Mouse (Mus musculus): Measurements from ENCODE around the gene Cfap46. TPM values are rescaled to one million over a fixed set of nuclear protein-coding genes. Genes with fewer than 3 reads are reported as not detected.

Cfap46 gene
- total RNA-seq (2014; rRNA removed) = 3.2 and 7.0 TPM in 2 replicates
- polyA plus RNA-seq (2015; fragmentation: Nextera tagmentation; extraction: Ambion mirVana) = 3.5 TPM in 2 replicates

- peak within 1 kb of the TSS; percentile 82 for H3K27ac ChIP-seq
- peak within 1 kb of the TSS; percentile 94 for H3K4me2 ChIP-seq (ENCODE audit: low read depth, low read length)
- no peaks in the 10 kb centered on the region for H3K36me3 ChIP-seq (ENCODE audit: insufficient read depth, low read length)
- H3K4me1 ChIP-seq (ENCODE audit: insufficient read depth, low read length) = 0 out of 2 replicates have a peak, but pooled peaks cover 2% of the 10 kb centered on the region
- H3K9ac ChIP-seq (replicated peaks; ENCODE audit: low read length) = peak within 1 kb of the TSS; percentile 67
- H3K27me3 ChIP-seq (ENCODE audit: insufficient read depth, low read length) = no peaks in the 10 kb centered on the region
- no peak for TF ChIP-seq CTCF (IDR thresholded peaks at IDR 0.05; ENCODE audit: low read depth)
- no peaks in the 10 kb centered on the region for H3K9me3 ChIP-seq (ENCODE audit: low read length)
- peak within 1 kb of the TSS; percentile 52 for H3K4me3 ChIP-seq (ENCODE audit: low read length)
- under 1% methylated on average over 31 of the region's 31 CpGs for WGBS
- DNase-seq (ENCODE audit: low spot score) = peak; percentile 89
- ATAC-seq = peak; percentile 87
Observed at GRCm38 (mm10) chr7:139683706-139684552, at the start of gene Cfap46. Gene Cfap46 (minus strand): TSS chr7:139683817.

GRCm38 (mm10) chr7:139731276-139731696, 47.7 kb upstream of the Cfap46 start:
- no peak overlapping the region for H3K27ac ChIP-seq
- WGBS = 45% methylated on average over 8 of the region's 8 CpGs
- no peaks in the 10 kb centered on the region for H3K27me3 ChIP-seq (ENCODE audit: insufficient read depth, low read length)
- no peak overlapping the region for H3K9ac ChIP-seq (replicated peaks; ENCODE audit: low read length)
- ATAC-seq (peak; percentile 38; the same call in 1 of the 2 replicates), DNase-seq (ENCODE audit: low spot score) (no peak)
- H3K4me1 ChIP-seq (ENCODE audit: insufficient read depth, low read length) = 0 out of 2 replicates have a peak, but pooled peaks cover 4% of the 10 kb centered on the region
- no peak overlapping the region for H3K4me2 ChIP-seq (ENCODE audit: low read depth, low read length)
- TF ChIP-seq CTCF (IDR thresholded peaks at IDR 0.05; ENCODE audit: low read depth) = no peak
- no peaks in the 10 kb centered on the region for H3K36me3 ChIP-seq (ENCODE audit: insufficient read depth, low read length)
- no peak overlapping the region for H3K4me3 ChIP-seq (ENCODE audit: low read length)
- no peaks in the 10 kb centered on the region for H3K9me3 ChIP-seq (ENCODE audit: low read length)

- no peaks in the 10 kb centered on the region for H3K9me3 ChIP-seq (ENCODE audit: low read length)
- H3K36me3 ChIP-seq (ENCODE audit: insufficient read depth, low read length) = no peaks in the 10 kb centered on the region
- no peak for DNase-seq (ENCODE audit: low spot score)
- 25% methylated on average over 3 of the region's 3 CpGs for WGBS
- H3K4me1 ChIP-seq (ENCODE audit: insufficient read depth, low read length) = 0 out of 2 replicates have a peak, but pooled peaks cover 4% of the 10 kb centered on the region
- no peak overlapping the region for H3K4me2 ChIP-seq (ENCODE audit: low read depth, low read length)
- H3K27ac ChIP-seq = no peak overlapping the region
- TF ChIP-seq CTCF (IDR thresholded peaks at IDR 0.05; ENCODE audit: low read depth) = no peak
- no peaks in the 10 kb centered on the region for H3K27me3 ChIP-seq (ENCODE audit: insufficient read depth, low read length)
- no peak overlapping the region for H3K4me3 ChIP-seq (ENCODE audit: low read length)
- H3K9ac ChIP-seq (replicated peaks; ENCODE audit: low read length) = no peak overlapping the region
- no peak for ATAC-seq
Observed at GRCm38 (mm10) chr7:139727072-139727471, 43.5 kb upstream of the Cfap46 start.

- Histone ChIP-seq H3K4me3 (ENCODE audit: low read length) (no peak overlapping the region), H3K27me3 (ENCODE audit: insufficient read depth, low read length) (no peaks in the 10 kb centered on the region), H3K9me3 (ENCODE audit: low read length) (no peaks in the 10 kb centered on the region), H3K4me2 (ENCODE audit: low read depth, low read length) (no peak overlapping the region), H3K27ac (no peak overlapping the region), H3K9ac (replicated peaks; ENCODE audit: low read length) (no peak overlapping the region), H3K4me1 (ENCODE audit: insufficient read depth, low read length) (0 out of 2 replicates have a peak, but pooled peaks cover 4% of the 10 kb centered on the region), H3K36me3 (ENCODE audit: insufficient read depth, low read length) (no peaks in the 10 kb centered on the region)
- no peak for DNase-seq (ENCODE audit: low spot score)
- WGBS = 83% methylated on average over 1 of the region's 1 CpGs
- no peak for TF ChIP-seq CTCF (IDR thresholded peaks at IDR 0.05; ENCODE audit: low read depth)
- ATAC-seq = no peak
Observed at GRCm38 (mm10) chr7:139725641-139726040, 42.0 kb upstream of the Cfap46 start.

- H3K4me2 ChIP-seq (ENCODE audit: low read depth, low read length) = no peak overlapping the region
- ATAC-seq (no peak), DNase-seq (ENCODE audit: low spot score) (no peak)
- H3K36me3 ChIP-seq (ENCODE audit: insufficient read depth, low read length) = no peaks in the 10 kb centered on the region
- no peak overlapping the region for H3K9ac ChIP-seq (replicated peaks; ENCODE audit: low read length)
- no peak for TF ChIP-seq CTCF (IDR thresholded peaks at IDR 0.05; ENCODE audit: low read depth)
- H3K27me3 ChIP-seq (ENCODE audit: insufficient read depth, low read length) = no peaks in the 10 kb centered on the region
- no peak overlapping the region for H3K4me3 ChIP-seq (ENCODE audit: low read length)
- H3K27ac ChIP-seq = no peak overlapping the region
- 67% methylated on average over 4 of the region's 4 CpGs for WGBS
- H3K4me1 ChIP-seq (ENCODE audit: insufficient read depth, low read length) = 0 out of 2 replicates have a peak, but pooled peaks cover 1% of the 10 kb centered on the region
- no peaks in the 10 kb centered on the region for H3K9me3 ChIP-seq (ENCODE audit: low read length)
Observed at GRCm38 (mm10) chr7:139723986-139724385, 40.4 kb upstream of the Cfap46 start.

GRCm38 (mm10) chr7:139721196-139721595, 37.6 kb upstream of the Cfap46 start:
- Histone ChIP-seq H3K4me2 (ENCODE audit: low read depth, low read length) (no peak overlapping the region), H3K27ac (no peak overlapping the region), H3K9ac (replicated peaks; ENCODE audit: low read length) (no peak overlapping the region), H3K4me3 (ENCODE audit: low read length) (no peak overlapping the region), H3K36me3 (ENCODE audit: insufficient read depth, low read length) (no peaks in the 10 kb centered on the region), H3K4me1 (ENCODE audit: insufficient read depth, low read length) (no peaks in the 10 kb centered on the region), H3K9me3 (ENCODE audit: low read length) (no peaks in the 10 kb centered on the region), H3K27me3 (ENCODE audit: insufficient read depth, low read length) (no peaks in the 10 kb centered on the region)
- no peak for TF ChIP-seq CTCF (IDR thresholded peaks at IDR 0.05; ENCODE audit: low read depth)
- no peak for DNase-seq (ENCODE audit: low spot score)
- no peak for ATAC-seq
- 89% methylated on average over 2 of the region's 2 CpGs for WGBS

- no peak overlapping the region for H3K4me2 ChIP-seq (ENCODE audit: low read depth, low read length)
- no peak overlapping the region for H3K27ac ChIP-seq
- H3K9me3 ChIP-seq (ENCODE audit: low read length) = no peaks in the 10 kb centered on the region
- H3K4me3 ChIP-seq (ENCODE audit: low read length) = no peak overlapping the region
- H3K27me3 ChIP-seq (ENCODE audit: insufficient read depth, low read length) = no peaks in the 10 kb centered on the region
- no peak for ATAC-seq
- TF ChIP-seq CTCF (IDR thresholded peaks at IDR 0.05; ENCODE audit: low read depth) = no peak
- WGBS = 90% methylated on average over 8 of the region's 8 CpGs
- no peaks in the 10 kb centered on the region for H3K4me1 ChIP-seq (ENCODE audit: insufficient read depth, low read length)
- H3K36me3 ChIP-seq (ENCODE audit: insufficient read depth, low read length) = no peaks in the 10 kb centered on the region
- H3K9ac ChIP-seq (replicated peaks; ENCODE audit: low read length) = no peak overlapping the region
- no peak for DNase-seq (ENCODE audit: low spot score)
Observed at GRCm38 (mm10) chr7:139717781-139718180, 34.2 kb upstream of the Cfap46 start.

Measured in hindbrain, postnatal 0 days (tissue).